Mouse (Mus musculus) heart, embryonic 14.5 days (tissue): ENCODE measurements around the gene Synpo2. TPM values are rescaled to one million over a fixed set of nuclear protein-coding genes. Genes with fewer than 3 reads are reported as not detected.

Experiments
- ATAC-seq: fragments of 200-750 bp; cut with Nextera tagmentation; 2 replicates; pipeline ENCODE4 v1.8.0; 2017; ENCODE audit warnings: low read depth, moderate TSS enrichment; ENCODE audit not compliant: insufficient number of reproducible peaks, insufficient read depth, low FRiP score
- H3K27ac ChIP-seq, 2 experiments: fragments of 200-500 bp in 1 of 2; fragments of 300-500 bp in 1 of 2; sonication (generic) in 1 of 2; replicated peaks in 1 of 2; 2 replicates each; pipeline ENCODE4 v1.5.1; 2012 to 2014; ENCODE audit warnings: low read depth in 2 of 2, low read length in 2 of 2, control low read depth in 1 of 2, mild to moderate bottlenecking in 1 of 2, mixed read lengths in 1 of 2; ENCODE audit not compliant: control insufficient read depth in 1 of 2, insufficient read depth in 1 of 2
- H3K27me3 ChIP-seq: fragments of 300-500 bp; sonication (generic); 2 replicates; pipeline ENCODE4 v1.6.1; 2014; ENCODE audit warnings: mild to moderate bottlenecking, low read length, control low read depth; ENCODE audit not compliant: control insufficient read depth, insufficient read depth
- H3K36me3 ChIP-seq: fragments of 300-500 bp; sonication (generic); 2 replicates; pipeline ENCODE4 v1.6.1; 2014; ENCODE audit warnings: mild to moderate bottlenecking, control low read depth, low read length, mixed read lengths; ENCODE audit not compliant: control insufficient read depth, insufficient read depth
- H3K4me1 ChIP-seq, 2 experiments: fragments of 200-500 bp in 1 of 2; fragments of 300-500 bp in 1 of 2; sonication (generic) in 1 of 2; 2 replicates each; pipeline ENCODE4 v1.6.1; 2012 to 2014; ENCODE audit warnings: low read length in 2 of 2, control low read depth in 1 of 2, mixed read lengths in 1 of 2; ENCODE audit not compliant: control insufficient read depth in 2 of 2, insufficient read depth in 2 of 2
- H3K4me2 ChIP-seq: fragments of 300-500 bp; sonication (generic); 2 replicates; pipeline ENCODE4 v1.6.1; 2014; ENCODE audit warnings: mild to moderate bottlenecking, low read length
- H3K4me3 ChIP-seq, 2 experiments: fragments of 200-500 bp in 1 of 2; fragments of 300-500 bp in 1 of 2; sonication (generic) in 1 of 2; 2 replicates each; pipeline ENCODE4 v1.5.1; 2012 to 2014; ENCODE audit warnings: low read length in 2 of 2, mild to moderate bottlenecking in 2 of 2, control low read depth in 1 of 2, low read depth in 1 of 2, moderate library complexity in 1 of 2; ENCODE audit not compliant: control insufficient read depth in 1 of 2, insufficient read depth in 1 of 2
- H3K9ac ChIP-seq: fragments of 300-500 bp; sonication (generic); 2 replicates; pipeline ENCODE4 v1.6.1; 2014; ENCODE audit warnings: mild to moderate bottlenecking, low read length
- H3K9me3 ChIP-seq: fragments of 300-500 bp; sonication (generic); 2 replicates; pipeline ENCODE4 v1.6.1; 2016; ENCODE audit warnings: low read length, control low read depth; ENCODE audit not compliant: control insufficient read depth
- WGBS: fragments of 180-500 bp; shearing (Covaris S2); extraction: QIAGEN DNeasy Blood & Tissue Kit; methylation state at CpG from one replicate; pipeline ENCODE4 v1.1.7; 2014; 5-methylcytosine and 5-hydroxymethylcytosine counted together
- polyA plus RNA-seq: library from polyadenylated mRNA; unstranded; fragments of >200 nt; fragmentation: Nextera tagmentation; extraction: Ambion mirVana; gene quantifications from 2 replicates; pipeline ENCODE4 v1.2.1, GENCODE M21; 2014

Synpo2 gene
- polyA plus RNA-seq, 1 experiment from 2014 or later: 14.4 TPM

GRCm38 (mm10) chr3:123258709-123259108 is 22.8 kb upstream of the Synpo2 start:
- peak; percentile 61; the same call in 1 of the 2 replicates for ATAC-seq
- peak overlapping the region; percentile 54 to 83 for H3K27ac ChIP-seq
- 26% methylated on average over 4 of the region's 4 CpGs for WGBS

DNA sequence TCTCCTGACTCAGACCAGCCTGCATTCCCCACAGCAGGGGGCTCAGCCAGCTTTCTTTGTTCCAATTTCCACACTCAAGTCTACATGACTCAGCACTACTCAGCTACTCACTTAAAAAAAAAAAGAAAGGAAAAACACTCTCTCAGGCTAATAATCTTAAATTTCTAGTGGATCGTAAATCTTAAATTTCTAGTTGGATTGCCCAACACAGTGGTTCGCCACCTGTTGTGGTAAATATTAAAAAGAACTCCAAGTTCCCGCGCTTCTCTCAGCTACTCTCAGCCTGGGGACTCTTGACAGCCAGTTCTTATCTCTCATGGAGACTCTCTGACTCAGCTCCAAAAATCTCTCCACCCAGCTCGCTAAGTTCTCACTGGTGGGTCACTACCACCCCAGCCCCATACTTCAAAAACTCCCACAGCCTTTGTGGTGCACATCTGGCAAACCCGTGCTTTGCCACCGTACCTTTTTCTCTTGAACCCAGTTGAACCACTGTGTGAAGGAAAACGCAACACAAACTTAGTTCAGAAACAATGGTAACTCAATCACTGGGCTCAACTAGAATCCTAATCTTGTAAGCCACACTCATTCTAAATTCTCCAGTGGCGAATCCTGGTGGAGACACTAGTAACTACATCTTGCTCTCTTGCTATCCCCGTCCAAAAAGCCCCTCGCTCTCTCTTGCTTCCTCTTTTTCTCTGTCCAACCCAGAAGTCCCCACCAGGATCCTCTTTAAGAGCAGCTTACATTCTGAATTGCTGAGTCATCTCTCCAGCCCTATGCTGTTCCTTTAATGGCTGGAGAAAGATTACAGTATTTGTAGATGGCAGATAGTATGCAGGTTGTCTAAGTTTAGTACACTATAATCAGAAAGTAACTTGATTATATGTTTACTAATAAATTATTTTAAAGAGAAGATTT is 20.5 kb upstream of the Synpo2 start:
- Histone ChIP-seq H3K4me2 (no peak overlapping the region), H3K4me3 (no peak overlapping the region), H3K9me3 (peaks cover 4% of the 10 kb centered on the region; the same call in 1 of the 2 replicates), H3K9ac (no peak overlapping the region), H3K27me3 (no peaks in the 10 kb centered on the region), H3K4me1 (peaks cover 3 to 13% of the 10 kb centered on the region in 2 experiments; a peak in 2 of 4 replicates), H3K36me3 (no peaks in the 10 kb centered on the region), H3K27ac (no peak overlapping the region; a peak in 1 of 4 replicates)
- no peak for ATAC-seq
- WGBS: 65% methylated on average over 11 of the region's 11 CpGs

More at GRCm38 (mm10) chr3:123258709-123259108, 22.8 kb upstream of the Synpo2 start:
- H3K9ac ChIP-seq: no peak overlapping the region
- H3K4me1 ChIP-seq: peaks cover 3 to 13% of the 10 kb centered on the region in 2 experiments; a peak in 2 of 4 replicates
- H3K36me3 ChIP-seq: no peaks in the 10 kb centered on the region
- no peak overlapping the region for H3K4me3 ChIP-seq
- H3K27me3 ChIP-seq: no peaks in the 10 kb centered on the region
- H3K4me2 ChIP-seq: peak overlapping the region; percentile 27; the same call in 1 of the 2 replicates
- H3K9me3 ChIP-seq: peaks cover 4% of the 10 kb centered on the region; the same call in 1 of the 2 replicates

DNA sequence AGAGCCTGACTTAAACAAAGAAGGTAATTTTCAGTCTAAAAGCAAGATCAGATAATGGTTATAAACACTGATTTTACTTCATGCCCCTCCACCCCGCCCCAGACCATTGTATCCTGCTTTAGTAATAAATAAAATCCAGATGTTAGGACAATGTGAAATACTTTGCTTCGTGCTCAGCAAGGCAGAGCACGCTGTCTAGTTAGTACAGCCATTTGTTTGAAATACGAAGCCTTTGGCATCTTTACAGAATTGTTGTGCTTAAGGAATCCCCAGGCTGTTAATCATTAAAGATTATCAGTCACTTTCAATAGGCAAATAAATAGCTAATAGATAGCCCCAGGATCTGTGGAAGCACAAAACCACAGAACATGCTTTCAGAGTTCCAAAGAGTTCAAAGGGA is 9.7 kb upstream of the Synpo2 start:
- WGBS: 80% methylated on average over 4 of the region's 4 CpGs
- Histone ChIP-seq H3K4me3 (no peak overlapping the region), H3K9me3 (no peaks in the 10 kb centered on the region), H3K4me1 (peaks cover 2 to 13% of the 10 kb centered on the region in 2 experiments), H3K9ac (no peak overlapping the region), H3K4me2 (no peak overlapping the region), H3K27ac (no peak overlapping the region), H3K36me3 (no peaks in the 10 kb centered on the region), H3K27me3 (no peaks in the 10 kb centered on the region)
- no peak for ATAC-seq

DNA sequence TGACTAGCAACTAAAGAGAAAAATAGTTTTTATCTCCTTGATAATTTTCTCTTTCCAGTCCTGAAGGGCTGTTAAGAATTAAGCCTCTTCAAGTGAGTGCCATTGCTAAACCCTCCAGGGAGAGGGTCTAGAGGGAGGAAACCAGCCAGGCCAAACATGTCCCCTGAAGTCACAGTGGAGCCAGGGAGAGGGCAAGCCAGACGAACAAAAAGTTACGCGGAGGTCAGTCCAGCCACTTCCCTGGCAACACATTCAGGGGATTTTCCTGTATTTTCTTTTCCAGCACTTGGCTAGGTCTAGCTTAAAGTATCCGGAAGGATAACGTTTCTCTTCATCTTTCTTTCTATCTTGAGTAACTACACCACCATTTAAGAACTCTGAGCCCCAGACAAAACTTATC is 8.4 kb upstream of the Synpo2 start:
- H3K27ac ChIP-seq: peak overlapping the region in 1 of 2 experiments; percentile 74; a peak in 3 of 4 replicates
- H3K9ac ChIP-seq: no peak overlapping the region; the same call in 1 of the 2 replicates
- ATAC-seq: no peak
- no peak overlapping the region for H3K4me2 ChIP-seq
- no peak overlapping the region for H3K4me3 ChIP-seq
- no peaks in the 10 kb centered on the region for H3K36me3 ChIP-seq
- WGBS: 25% methylated on average over 5 of the region's 5 CpGs
- H3K27me3 ChIP-seq: no peaks in the 10 kb centered on the region
- peaks cover 2 to 13% of the 10 kb centered on the region in 2 experiments for H3K4me1 ChIP-seq
- no peaks in the 10 kb centered on the region for H3K9me3 ChIP-seq

GRCm38 (mm10) chr3:123237446-123237845 is 1.5 kb upstream of the Synpo2 start:
- Histone ChIP-seq H3K4me1 (peaks cover 15 to 22% of the 10 kb centered on the region in 2 experiments), H3K27ac (peak overlapping the region; percentile 26 to 62), H3K9me3 (no peaks in the 10 kb centered on the region), H3K4me2 (peak overlapping the region; percentile 74), H3K4me3 (no peak overlapping the region), H3K36me3 (no peaks in the 10 kb centered on the region), H3K27me3 (no peaks in the 10 kb centered on the region), H3K9ac (no peak overlapping the region)
- no peak for ATAC-seq

- H3K27ac ChIP-seq: peak overlapping the region; percentile 26 to 62
Observed at GRCm38 (mm10) chr3:123237039-123237438, 1.1 kb upstream of the Synpo2 start.

DNA sequence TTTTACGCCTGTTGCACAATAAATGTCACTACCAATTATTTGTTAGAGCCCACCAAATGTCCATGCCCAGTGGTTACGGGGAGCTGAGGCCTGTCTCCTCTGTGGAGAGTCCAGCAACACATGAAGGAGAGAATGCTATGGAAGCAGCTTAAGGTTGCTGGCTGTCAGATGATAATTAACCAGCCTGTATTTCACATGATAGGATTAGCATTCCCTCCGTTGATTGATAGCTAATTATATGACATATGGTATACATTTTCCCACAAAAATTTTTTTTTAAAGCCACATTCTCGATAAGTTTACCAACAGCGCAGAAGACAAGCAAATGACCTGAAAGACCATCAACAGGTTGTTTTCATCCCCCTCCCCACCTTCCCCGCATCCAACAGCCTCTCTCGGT is 454 bp downstream of the Synpo2 start:
- H3K9me3 ChIP-seq: peaks cover 6% of the 10 kb centered on the region; the same call in 1 of the 2 replicates
- H3K9ac ChIP-seq: peak overlapping the region; percentile 78
- H3K4me1 ChIP-seq: peaks cover 15 to 22% of the 10 kb centered on the region in 2 experiments
- H3K27ac ChIP-seq: peak overlapping the region; percentile 53 to 62; a peak in 3 of 4 replicates
- no peaks in the 10 kb centered on the region for H3K27me3 ChIP-seq
- H3K36me3 ChIP-seq: no peaks in the 10 kb centered on the region
- 18% methylated on average over 7 of the region's 7 CpGs for WGBS
- peak overlapping the region; percentile 74 for H3K4me2 ChIP-seq
- peak overlapping the region; percentile 62 to 76 for H3K4me3 ChIP-seq
- no peak for ATAC-seq

More at GRCm38 (mm10) chr3:123237039-123237438, 1.1 kb upstream of the Synpo2 start:
- Histone ChIP-seq H3K27me3 (no peaks in the 10 kb centered on the region), H3K9ac (no peak overlapping the region), H3K4me3 (peak overlapping the region in 1 of 2 experiments; percentile 62; a peak in 2 of 4 replicates), H3K36me3 (no peaks in the 10 kb centered on the region), H3K4me2 (peak overlapping the region; percentile 74), H3K4me1 (peaks cover 15 to 22% of the 10 kb centered on the region in 2 experiments), H3K9me3 (no peaks in the 10 kb centered on the region)
- 11% methylated on average over 7 of the region's 7 CpGs for WGBS
- ATAC-seq: no peak; the same call in 1 of the 2 replicates
